Mouse (Mus musculus): ENCODE results near the gene Anks3.

Anks3 gene

DNA sequence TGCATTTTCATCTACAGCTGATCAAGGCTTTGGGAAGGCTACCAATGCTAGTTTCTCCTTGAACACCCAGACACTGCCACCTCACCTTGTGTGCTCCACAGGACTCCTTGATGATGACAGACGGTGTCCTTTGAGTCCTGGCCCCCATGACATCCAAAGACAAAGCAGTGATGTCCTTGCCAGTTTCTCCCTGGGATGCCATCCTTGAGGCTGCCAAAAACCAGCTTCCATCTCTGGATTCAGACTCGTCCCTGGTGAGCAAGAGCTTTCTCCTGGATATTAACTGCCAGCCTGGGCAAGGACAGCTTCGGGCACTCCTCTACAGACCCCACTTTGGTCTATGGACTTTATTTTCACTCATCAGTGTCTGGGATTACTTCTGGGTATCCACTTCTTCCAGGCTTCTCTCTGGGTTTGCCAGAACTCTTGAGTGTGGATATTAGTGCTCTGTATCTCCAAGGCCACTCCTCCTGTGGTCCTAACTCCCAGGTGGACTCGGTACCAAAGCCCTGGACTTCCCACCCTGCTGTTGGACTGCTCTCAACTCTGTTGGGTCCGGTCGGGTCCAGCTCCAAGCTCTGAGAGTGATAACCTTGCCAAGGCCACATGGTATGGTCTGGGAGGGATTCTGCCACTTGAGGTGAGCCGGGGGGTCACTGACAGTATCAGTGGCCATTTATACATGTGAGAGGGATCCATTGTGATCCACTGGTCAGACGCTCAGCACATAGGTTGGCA, 1.6 kb upstream of the Anks3 start:
- no peak for DNase-seq

DNA sequence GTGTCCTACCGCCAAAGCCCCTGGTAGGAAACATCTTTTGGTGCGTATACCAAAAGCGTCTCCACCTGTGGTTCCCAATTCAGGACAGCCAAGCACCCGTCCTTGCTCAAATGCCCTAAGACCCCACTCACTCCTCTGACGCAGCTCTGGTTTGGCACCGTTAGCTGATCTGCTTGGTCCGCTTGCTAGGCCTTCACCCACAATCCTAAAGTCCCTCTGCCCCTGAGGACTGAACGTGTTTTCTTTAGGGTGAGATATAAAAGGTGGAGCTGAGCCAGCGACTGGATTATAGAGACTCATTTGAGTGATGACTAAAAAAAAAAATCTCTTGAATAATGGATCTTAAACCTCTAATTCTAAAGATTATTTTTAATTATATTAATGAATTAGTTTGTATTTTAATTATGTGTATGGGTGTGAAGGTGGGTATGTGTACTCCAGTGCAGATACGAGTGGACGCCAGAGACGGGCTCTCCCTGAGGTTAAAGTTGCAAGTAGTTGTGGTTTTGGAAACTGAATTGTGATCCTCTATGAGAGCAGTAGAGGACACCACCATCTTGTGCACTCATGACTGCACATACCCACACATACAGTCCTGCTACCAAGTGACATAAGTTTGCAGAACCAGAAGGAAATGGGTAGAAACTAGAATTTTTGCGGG, 856 bp upstream of the Anks3 start:
- DNase-seq, result no peak

DNA sequence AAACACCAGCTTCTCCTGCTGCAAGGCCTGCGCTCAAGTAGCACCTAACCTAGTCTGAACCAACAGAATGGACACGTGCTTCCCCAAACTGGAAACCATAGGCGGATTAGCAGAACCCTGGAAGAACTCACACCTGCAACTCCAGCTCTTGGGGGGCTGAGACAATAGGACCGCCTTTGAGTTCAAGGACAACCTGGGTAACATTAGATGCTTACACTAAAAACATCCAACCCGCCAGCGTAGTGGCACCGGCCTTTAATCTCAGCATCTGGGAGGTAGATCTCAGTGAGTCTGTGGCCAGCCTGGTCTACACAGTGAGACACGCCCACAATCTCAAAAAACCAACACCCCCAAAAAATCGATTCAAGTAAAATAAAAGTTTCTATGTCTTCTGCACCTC, 659 bp downstream of the Anks3 start:
- DNase-seq, result no peak

DNA sequence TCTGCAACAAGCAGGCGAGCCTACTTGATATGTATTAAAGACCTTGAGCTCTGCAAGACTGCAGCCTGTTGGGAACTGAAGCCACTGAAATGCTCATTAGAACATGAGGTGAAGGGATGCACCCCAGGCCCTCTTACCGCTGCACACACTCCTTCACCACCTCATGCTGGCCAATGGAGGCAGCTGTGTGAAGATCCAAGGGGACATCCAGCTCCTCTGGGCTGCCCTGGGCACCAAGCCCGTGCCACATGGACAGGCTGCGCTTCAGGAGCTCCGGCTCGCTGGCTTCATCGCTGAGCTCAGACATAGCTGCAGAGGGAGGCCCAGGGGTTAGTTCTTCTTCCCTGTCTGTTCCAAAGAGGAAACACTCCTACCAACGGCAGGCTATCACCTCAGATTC, 3.7 kb downstream of the Anks3 start:
- DNase-seq, result no peak

DNA sequence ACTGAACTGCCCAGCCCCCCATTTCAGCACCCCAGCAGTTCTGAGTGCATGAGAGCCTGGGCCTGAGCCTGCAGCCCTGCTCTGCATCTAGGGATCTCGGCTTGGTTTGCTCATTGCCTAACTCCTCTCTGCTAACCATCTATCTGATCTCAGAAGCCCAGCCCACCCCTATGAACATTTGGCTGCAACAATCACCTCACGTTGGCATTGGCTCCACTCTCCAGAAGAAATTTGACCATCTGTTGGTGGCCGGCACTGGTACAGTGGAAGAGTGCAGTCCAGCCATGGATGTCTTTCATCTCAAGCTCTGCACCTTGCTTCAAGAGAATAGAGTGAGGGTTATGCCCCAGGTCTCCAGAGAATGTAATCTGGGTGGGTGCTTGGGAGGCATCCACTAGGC, 6.6 kb downstream of the Anks3 start:
- DNase-seq, result no peak

DNA sequence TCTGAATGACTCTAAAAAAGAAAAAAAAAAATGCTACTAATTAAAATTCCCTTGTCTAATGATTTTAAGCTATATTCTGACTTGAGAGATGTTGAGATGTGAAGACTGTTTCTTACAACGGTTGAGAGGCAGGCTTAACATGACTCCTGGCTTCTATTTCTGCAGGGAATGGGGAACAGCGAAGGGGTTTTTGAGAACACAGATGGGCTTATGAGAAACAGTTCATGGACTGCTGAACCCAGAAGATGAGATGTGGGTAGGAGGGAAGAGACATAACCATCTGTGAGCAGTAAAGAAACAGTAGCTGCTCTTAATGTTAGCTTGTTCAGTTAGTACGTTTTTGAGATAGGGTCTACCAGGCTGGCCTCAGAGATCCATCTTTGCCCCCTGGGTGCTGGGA, 7.4 kb downstream of the Anks3 start:
- DNase-seq, result no peak

DNA sequence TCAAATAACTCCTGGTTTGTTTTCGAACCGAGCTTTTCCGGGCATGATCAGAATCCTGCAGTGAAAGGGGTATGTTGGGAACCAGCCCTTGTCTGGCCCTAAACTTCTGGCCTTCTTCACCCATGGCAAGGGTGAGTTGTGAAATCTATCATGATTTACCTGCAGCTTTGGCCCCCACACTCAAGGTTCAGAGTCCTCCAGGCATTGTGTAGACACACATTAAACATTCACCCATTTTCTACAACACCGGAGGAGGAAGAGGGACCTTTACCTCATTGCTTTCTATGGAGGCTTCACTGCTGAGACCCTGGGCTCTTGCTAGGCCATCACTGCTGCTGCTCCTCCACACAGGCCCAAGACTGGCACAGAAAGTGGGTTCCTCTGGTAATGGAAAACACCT, 16.6 kb downstream of the Anks3 start:
- DNase-seq, result no peak

DNA sequence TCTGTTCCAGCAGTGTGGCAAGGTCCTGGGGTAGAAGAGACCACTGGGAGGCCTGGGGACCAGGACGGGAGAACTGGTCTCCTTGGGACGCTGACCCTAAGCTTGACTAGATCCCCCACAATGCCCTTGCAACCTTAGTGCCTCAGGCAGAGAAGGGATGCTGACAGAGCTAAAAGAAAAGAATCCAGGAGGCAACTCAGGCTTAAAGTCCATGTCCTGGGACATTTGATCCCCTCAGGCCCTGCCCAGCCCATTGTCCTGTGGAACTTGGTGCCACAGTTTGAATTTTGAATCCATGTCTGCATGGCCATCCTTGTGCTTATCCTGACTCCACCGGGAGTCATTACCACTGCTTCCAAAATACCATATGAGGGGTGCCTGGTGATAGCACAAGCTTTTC, 17.9 kb downstream of the Anks3 start:
- DNase-seq, result no peak

DNA sequence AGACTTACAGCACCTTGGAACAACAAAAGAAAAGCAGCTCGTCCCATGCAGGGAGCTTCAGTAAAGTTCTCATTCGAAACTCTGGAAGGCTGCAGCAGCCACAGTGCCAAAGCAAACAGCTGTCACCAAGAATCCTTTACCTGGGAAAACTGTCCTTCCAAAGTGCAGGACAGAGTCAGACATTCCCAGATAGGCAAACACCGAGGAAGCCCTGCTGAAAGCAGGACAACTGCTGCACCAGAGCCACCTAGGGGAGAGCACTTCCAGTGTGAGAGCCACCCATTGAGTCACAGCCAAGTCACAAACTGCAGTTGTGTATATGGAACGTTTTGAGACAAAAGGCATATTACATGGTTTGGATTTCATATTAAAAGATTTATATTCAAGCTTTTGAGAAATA, 18.6 kb downstream of the Anks3 start:
- no peak for DNase-seq

DNA sequence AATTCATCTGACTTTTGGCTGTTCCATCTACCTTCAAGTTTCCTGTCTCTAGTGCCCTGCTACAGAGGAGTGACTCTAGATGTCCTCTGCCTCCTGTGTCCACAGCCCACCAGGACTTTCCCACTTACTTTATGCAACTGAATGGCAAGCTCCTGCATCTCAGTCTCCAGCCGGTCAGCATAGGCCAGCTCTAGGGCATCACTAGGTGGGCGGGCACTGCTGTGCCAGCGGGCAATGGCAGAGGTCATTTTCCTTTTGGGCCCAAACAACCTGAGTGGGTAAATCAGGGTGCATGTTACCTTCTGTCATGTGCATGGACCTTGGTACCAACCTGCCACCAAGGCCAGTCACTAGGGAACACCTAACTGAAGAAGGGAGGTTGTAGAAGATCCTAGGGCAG, 20.6 kb downstream of the Anks3 start:
- no peak for DNase-seq

DNA sequence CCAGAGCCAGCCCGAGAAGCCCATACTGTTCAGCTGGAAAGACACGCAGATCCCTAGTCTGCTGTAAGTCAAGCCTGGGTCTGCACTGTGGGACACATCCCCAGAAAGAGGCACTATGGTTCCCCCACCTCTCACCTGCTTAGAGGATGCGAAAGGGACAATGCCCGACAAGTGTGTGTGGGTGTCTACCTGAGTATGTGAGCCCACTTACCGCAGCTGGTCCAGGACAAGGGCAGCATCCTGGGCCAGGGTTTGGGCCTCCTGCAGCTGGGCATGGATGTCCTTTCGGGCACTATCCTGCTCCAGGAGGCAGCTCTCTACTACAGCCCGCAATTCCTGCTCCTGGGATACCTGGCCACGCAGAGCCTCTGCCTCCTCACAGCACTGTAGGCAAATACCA, 21.1 kb downstream of the Anks3 start:
- no peak for DNase-seq

DNA sequence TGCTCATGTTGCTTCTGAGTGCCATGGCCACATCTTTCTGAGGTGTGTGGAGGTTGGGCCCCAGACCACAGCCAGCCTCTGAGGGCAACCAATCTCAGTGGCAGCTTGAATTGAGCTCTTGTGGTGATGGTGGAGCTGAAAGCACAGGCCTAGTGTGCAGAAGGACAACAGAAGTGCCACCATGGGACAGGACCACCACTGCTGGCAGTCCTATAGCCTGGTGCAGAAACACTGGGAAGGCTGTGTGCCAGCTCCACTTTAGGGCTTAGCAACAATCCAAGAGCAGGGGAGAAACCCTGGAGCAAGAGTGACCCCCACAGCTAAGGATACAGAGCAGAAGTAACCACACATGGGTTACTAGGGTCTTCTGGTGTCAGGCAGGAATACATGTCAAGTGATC, 23.0 kb downstream of the Anks3 start:
- DNase-seq, result no peak

DNA sequence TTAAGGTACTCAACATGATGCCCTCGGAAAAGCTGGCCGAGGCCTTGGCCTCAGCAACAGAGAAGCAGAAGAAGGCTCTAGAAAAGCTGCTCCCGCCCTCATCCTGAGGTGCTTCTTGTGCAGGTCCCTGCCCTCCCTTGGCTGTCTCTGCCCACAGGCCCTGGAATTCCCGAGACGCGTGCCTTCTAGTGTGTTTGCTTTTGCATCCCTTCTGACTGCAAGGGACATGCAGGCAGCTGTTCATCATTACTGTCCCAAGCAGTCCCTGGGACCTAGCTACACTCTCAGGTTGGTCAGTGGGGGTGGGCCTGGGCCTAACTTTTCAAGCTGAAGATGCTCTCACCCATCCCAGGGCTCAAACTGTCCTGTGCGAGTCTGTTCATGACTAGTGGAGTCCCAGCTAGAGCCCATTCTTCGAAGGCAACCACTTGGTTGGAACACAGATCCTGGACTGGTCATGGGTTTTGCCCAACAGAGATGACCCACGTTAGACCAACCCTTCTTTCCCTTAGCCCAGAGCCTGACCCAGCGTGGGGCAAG, 23.6 kb downstream of the Anks3 start:
- no peak for DNase-seq

DNA sequence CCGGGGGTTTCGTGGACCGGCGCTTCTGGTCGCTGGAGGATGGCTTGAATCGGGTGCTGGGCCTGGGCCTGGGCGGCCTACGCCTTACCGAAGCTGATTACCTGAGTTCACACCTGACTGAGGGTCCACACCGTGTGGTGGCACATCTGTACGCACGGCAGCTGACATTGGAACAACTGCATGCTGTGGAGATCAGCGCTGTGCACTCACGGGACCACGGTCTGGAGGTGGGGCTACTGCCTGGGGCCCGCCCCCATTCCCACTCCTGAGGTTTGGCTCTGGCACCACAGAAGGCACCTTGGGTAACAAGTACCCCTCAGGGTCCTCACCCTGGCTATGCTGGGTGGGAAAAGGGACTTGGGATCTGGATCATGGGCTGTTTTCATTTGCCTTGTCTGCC, 24.6 kb downstream of the Anks3 start:
- DNase-seq, result peak; percentile 50

DNA sequence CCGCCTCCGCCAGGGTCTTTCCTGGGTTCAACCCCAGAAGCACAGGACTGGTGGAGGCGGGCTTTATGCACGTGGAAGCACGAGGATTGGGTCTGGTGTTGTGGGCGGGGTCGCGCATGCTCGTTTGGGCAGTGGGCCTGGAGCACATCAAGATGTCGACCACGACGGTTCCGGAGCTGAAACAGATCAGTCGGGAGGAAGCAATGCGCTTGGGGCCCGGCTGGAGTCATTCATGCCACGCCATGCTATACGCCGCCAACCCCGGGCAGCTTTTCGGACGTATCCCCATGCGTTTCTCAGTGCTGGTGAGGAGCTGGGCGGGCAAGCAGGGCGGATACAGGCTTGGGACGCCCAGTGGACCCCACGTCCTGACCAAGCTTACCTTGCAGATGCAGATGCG, 25.0 kb downstream of the Anks3 start:
- peak; percentile 95 for DNase-seq

DNA sequence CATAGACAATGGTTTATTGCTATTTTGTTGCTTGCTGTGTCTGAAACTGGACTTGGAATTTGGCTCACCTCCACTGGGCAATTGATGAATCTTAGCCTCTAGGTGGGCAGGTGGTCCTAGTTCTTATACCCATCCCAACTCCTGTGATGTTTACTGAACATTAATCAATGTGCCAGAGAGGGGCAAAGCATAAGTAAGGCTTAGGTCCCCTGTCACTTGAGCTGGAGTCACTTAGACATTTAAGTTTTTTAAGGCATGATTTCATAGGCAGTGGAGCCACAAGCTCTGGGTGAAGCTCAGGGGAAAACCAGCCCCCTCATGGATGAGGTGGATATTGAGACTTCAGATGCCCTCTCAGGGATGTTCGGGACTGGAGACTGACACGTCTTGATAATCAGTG, 25.5 kb downstream of the Anks3 start, which contains the start of gene Nudt16l1:
Gene Nudt16l1 (plus strand): TSS at position 301 of the 400 bp plus-strand sequence.
- DNase-seq, result no peak

DNA sequence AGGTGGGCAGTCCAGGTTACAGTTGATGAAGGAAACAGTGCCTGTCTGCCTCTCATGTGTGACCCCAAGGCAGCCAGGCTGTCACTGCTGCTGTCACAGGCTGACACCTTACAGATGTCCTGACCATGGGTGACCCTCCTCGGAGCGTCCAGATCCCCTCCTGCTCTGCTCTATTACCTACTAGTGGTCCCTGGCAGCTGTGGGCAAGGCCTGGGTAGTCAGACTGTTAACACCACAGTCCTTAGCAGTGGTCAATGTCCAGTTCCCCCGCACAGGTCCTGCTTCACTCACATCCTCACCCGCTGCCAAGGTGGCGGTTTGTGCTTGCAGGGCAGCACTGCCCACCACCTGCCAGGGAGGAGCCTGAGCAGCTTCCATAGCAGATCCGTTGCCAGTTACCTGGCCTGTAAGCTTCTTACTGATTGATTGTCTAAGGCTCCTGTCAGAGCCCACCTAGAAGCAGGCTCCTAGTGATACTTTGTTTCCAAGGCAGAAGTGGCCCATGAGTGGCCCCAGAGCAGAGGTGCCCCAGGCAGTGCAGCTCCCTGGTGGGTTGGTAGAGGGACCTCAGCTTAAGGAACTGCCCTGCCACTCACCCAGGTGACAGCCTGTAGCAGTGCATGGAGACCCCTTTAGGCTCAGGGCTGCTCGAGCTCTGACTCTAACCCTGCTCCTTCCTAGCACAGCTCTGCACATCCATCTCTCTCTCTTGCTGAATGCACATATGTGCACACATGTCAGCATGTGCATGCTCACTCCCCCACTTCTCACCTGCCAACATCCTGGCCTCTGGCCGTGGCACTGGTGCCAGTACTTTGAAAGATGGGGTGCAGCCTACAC, 26.4 kb downstream of the Anks3 start:
- no peak for DNase-seq

DNA sequence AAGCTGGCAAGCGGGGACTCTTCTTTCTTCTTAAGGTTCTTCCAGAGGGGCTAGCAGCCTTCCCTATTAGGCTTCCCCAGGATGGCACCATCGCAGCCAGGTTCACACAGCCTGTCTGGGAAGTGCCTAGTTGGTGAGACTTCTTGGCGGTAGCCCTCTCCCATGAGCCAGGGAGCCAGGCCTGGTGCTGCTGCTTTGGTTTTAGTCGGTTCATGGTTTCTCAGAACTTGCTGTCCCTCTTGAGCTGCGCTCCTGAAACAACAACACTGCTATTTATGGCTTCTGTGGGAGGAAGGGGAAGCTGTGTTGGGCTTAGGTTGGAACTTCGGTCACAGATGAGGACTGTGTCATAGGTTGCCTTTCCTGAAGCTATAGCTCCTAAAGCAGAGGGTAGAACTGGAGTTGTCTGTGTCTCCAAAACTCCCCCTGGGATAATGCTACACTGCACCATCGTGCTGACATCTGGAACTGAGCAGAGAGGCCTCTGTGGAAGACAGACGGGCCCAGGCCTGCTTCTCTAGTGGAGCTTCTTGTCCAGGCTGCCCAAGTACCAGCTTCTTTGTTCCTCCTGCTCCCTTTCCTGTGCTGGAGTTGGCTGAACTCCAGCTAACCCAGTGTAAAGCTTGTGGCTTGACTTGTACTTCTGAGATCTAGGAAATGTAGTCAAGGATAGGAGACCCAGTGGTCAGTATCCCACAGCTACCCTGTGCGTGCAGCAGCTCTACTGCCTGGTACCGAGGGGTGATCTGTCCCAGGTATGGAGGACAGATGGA, 27.9 kb downstream of the Anks3 start:
- no peak for DNase-seq

DNA sequence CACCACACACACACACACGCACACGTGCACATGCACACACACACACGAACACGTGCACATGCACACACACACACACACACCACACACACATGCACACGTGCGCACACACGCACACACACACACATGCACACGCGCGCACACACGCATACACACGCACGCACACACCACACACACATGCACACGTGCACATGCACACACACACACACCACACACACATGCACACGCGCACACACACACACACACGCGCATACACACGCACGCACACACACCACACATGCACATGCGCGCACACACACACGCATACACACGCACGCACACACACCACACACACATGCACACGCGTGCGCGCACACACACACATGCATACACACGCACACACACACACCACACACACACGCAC, 28.6 kb downstream of the Anks3 start:
- DNase-seq, result no peak

DNA sequence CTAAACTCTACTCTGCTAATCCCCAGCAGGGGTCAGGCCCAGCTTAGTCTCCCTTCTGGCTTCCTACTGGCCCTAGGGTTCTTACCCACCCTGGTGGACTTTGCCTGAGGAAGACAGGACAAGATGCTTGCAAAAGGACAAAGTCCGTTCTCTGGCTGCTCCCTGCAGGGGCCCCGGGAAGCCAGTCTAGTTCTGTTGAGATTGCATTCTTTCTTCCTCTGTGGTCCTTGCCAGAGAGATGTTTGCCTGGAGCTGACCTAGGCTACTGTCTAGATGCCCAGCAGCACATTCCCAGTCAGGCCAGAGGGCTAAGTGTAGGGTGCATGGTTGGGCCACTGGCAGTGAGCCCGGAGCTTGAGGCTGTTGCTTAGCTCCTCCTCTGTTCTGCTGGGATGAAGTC, 31.6 kb downstream of the Anks3 start:
- no peak for DNase-seq

DNA sequence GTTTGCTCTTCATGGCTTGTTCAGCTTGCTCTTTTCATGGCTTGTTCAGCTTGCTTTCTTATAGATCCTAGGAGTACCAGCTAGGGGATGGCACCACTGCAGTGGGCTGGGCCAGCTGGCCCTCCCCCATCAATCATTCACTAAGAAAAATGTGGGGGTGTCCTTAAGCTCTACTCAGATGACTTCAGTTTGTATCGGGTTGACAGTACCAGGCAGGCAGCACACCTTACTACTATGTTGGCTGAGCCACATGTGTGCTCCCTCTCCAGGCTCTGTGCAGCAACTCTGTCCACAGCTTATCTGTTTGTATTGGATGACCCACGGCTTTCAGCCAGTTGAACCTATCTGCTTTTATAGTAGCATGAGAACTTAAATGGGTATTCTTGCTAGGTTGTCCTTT, 35.5 kb downstream of the Anks3 start:
- DNase-seq, result no peak

DNA sequence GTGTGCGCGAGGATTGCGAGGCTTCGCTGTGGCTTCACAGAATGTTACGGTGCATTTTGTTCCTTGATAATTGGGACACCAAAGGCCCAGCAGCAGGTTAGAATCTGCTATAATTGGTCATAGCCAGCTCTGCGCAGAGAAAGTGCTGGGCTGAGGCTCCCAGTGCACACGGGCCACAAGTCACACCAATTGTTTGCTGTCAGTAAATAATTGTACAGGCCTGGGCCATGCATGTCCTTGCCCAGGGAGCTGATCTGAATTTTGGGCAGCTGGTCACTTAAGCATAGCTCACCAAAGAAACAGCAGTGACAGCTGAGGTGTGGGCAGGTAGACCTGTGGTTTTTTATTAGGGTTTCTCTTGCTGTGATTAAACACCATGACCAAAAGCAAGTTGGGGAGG, 36.0 kb downstream of the Anks3 start:
- DNase-seq, result no peak

DNA sequence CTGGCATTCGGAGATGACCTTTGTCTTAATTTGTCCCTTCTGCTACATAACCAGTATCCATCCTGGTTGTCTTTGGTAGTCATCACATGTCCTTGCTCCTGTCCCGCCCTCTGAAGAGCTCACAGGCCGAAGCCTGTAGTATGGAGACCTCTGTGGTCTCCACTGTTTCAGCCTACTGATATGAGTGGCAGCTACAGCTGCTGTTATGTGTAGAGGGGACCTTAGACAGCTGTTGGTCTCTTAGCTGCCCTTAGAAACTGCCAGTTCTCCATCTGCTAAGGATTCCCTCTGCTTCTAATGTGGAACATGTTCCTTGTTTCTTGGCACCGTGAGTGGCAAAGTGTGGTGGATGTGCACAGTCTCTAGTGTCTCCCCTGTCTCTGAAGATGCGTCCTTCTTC, 40.0 kb downstream of the Anks3 start:
- DNase-seq, result no peak
